Mouse (Mus musculus): Measurements from ENCODE around the gene Itga1.

GRCm38 (mm10) chr13:115025394-115025793 is 76.4 kb downstream of the Itga1 start:
- no peak for TF ChIP-seq POLR2A (IDR thresholded peaks at IDR 0.05; ENCODE audit: low read depth, low read length)
- no peak for TF ChIP-seq CTCF (conservative IDR thresholded peaks at IDR 0.05; ENCODE audit: insufficient read depth, insufficient read length, low read depth, low read length)

Measured in kidney, adult 2 months (tissue).